Mouse (Mus musculus) midbrain, embryonic 14.5 days (tissue): ENCODE results near the gene Fst. TPM values are rescaled to one million over a fixed set of nuclear protein-coding genes. Genes with fewer than 3 reads are reported as not detected.

Experiments
- polyA plus RNA-seq: library from polyadenylated mRNA; unstranded; fragments of >200 nt; fragmentation: Nextera tagmentation; extraction: Ambion mirVana; gene quantifications from 2 replicates; pipeline ENCODE4 v1.2.1, GENCODE M21; 2014

The Fst gene
- polyA plus RNA-seq, 1 experiment from 2014 or later, result 7.7 TPM

Other genes with a start within 250 kb of the Fst start
- gene Ndufs4, start 70.7 kb downstream of the Fst start, polyA plus RNA-seq, result 370 and 406 TPM in 2 replicates